Mouse (Mus musculus) testis, adult 2 months (tissue): ENCODE measurements around the gene Pcp4l1.

Source experiments
- CTCF ChIP-seq: fragments of 200-500 bp; IDR thresholded peaks from 2 replicates; pipeline ENCODE4 v1.5.1; 2012; ENCODE audit warnings: low read depth, mild to moderate bottlenecking, inconsistent platforms, low read length, moderate library complexity; ENCODE audit not compliant: control insufficient read depth, insufficient read depth, insufficient replicate concordance
- POLR2A ChIP-seq: fragments of 200-500 bp; IDR thresholded peaks from 2 replicates; pipeline ENCODE4 v1.6.1; 2012; ENCODE audit warnings: low read depth, mild to moderate bottlenecking, inconsistent platforms, low read length, moderate library complexity; ENCODE audit not compliant: control insufficient read depth

GRCm38 (mm10) chr1:171212854-171213253 is 16.8 kb upstream of the Pcp4l1 start:
- no peak for TF ChIP-seq CTCF
- TF ChIP-seq POLR2A = no peak
